8 mouse cellular contexts compared by ENCODE assay signal in the genomic region with DNA sequence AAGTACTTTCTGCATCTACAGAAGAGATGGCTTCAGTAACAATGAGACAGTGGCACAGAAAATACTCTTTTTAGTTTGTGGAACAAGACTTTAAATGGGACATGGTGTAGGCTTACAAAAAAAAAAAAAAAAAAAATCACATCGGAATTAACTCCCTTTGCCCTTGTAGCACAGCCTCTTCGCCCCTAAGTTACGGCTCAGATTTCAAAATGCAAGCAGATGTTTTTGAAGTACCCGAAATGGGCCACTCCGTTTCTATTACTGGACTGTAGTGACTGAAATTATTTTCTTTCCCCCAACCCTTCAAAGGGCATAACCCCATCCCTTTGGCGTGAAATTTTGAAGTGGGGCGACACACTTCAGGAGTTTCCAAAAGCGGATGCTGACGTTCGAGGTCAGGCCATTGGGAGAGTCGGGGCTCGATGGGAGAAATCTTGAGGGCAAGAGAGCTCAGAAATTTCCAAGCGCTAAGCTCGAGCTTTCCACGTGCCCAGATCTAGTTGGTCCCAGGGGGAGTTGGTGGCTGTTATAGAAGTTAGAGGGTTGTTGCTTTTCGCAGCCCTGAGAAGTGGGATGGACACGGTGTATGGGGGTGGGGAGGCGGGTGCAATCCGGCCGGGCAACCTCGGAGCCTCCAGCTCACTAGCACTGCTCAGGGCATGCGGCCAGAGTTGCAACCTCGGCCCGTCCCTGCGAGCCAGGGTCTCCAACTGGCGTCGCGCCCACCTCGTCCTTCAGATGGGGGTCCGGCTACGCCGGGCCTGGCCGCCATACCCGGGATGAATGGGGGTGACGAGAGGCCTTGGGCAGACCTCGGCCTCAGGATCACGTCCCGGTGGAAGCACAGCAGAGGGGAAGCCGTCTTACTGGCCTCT. TPM values are rescaled to one million over a fixed set of nuclear protein-coding genes. Genes with fewer than 3 reads are reported as not detected.
DNase-seq lines count a peak whose midpoint lies in the region; ATAC-seq lines count a peak whose summit lies in the region.

A gene (plus strand): TSS at position 729 of the 875 bp plus-strand sequence.

- under 1% methylated on average over 39 of the region's 39 CpGs for WGBS in forebrain, embryonic 10.5 days

- peak within 1 kb of the TSS; percentile 96 for H3K4me3 ChIP-seq in forebrain, embryonic 10.5 days

- no peaks in the 10 kb centered on the region for H3K27me3 ChIP-seq in forebrain, embryonic 10.5 days (ENCODE audit: poor library complexity, severe bottlenecking)

- H3K9me3 ChIP-seq in forebrain, embryonic 10.5 days, result no peaks in the 10 kb centered on the region

- H3K27ac ChIP-seq in forebrain, embryonic 10.5 days, result peak within 1 kb of the TSS; percentile 100

- intact Hi-C loops in heart, postnatal 10 days (cut with DNase I), result loop anchor here (1.0 to 2.0 kb wide), 2 partner anchors 15 to 27 kb away; no protein-coding TSS in a partner anchor

- peaks cover 4% of the 10 kb centered on the region; the same call in 1 of the 2 replicates for H3K36me3 ChIP-seq in forebrain, embryonic 10.5 days (replicated peaks)

- no peak for ATAC-seq in activated CD4-positive, CD25-positive, alpha-beta regulatory T cell, adult 4 months

- peaks cover 42% of the 10 kb centered on the region for H3K4me1 ChIP-seq in forebrain, embryonic 10.5 days

- DNase-seq in MN1 (ENCODE audit: low spot score), result peak; percentile 62
- peak; percentile 67 for DNase-seq in brain, adult 2 months (ENCODE audit: low read depth, low spot score)
- DNase-seq in forebrain, embryonic 10.5 days (ENCODE audit: extremely low spot score, low spot score), result no peak
- DNase-seq in heart, postnatal 10 days, result peak; percentile 76 to 82
- peak; percentile 69 to 74 for DNase-seq in layer of hippocampus, postnatal 14 days (ENCODE audit: low spot score in 2 of 2)
- DNase-seq in lung, postnatal 14 days, result peak; percentile 60
- DNase-seq in skeletal muscle tissue, adult 2 months (ENCODE audit: low read depth, low spot score), result peak; percentile 60

RNA-seq across cellular contexts. Expression of the gene that starts here (rescaled TPM):
- 7.2 and 7.6 TPM in 2 replicates for polyA plus RNA-seq in forebrain, embryonic 10.5 days (2016; fragmentation: Nextera tagmentation; extraction: Ambion mirVana)
- total RNA-seq in heart, postnatal 10 days (2021), result 1 to 10 TPM; 3.1 to 3.9 TPM
- total RNA-seq in layer of hippocampus, postnatal 14 days (2021), result 10 to 100 TPM; 11.2 to 16.1 TPM
- polyA plus RNA-seq in activated CD4-positive, CD25-positive, alpha-beta regulatory T cell, adult 4 months (2017; shearing (Covaris generic)), result 1 to 10 TPM; 2.2 to 3.6 TPM
